Mouse (Mus musculus) spleen, adult 2 months (tissue): ENCODE data around the gene Zfp14. TPM values are rescaled to one million over a fixed set of nuclear protein-coding genes. Genes with fewer than 3 reads are reported as not detected.

Experiments
- DNase-seq, 2 experiments: peaks; one replicate each; pipeline versions ENCODE4 v3.0.0 to v3.0.0-alpha.2; 2012 to 2021; ENCODE audit warnings: low spot score in 2 of 2, low read depth in 1 of 2
- H3K27ac ChIP-seq: fragments of 200-500 bp; 2 replicates; pipeline ENCODE4 v1.5.1; 2012; ENCODE audit warnings: low read length, inconsistent platforms; ENCODE audit not compliant: insufficient read depth
- H3K27me3 ChIP-seq: fragments of 200-500 bp; 2 replicates; pipeline ENCODE4 v1.6.1; 2012; ENCODE audit warnings: mild to moderate bottlenecking, moderate library complexity, low read length, inconsistent platforms; ENCODE audit not compliant: control insufficient read depth, insufficient read depth
- H3K36me3 ChIP-seq: fragments of 200-500 bp; 2 replicates; pipeline ENCODE4 v1.6.1; 2012; ENCODE audit warnings: mild to moderate bottlenecking, low read length, inconsistent platforms; ENCODE audit not compliant: control insufficient read depth, insufficient read depth
- H3K4me1 ChIP-seq: fragments of 200-500 bp; 2 replicates; pipeline ENCODE4 v1.6.1; 2011; ENCODE audit warnings: inconsistent platforms; ENCODE audit not compliant: control insufficient read depth, insufficient read depth, insufficient read length
- H3K4me3 ChIP-seq: fragments of 200-500 bp; 2 replicates; pipeline ENCODE4 v1.5.1; 2011; ENCODE audit warnings: mild to moderate bottlenecking, inconsistent platforms; ENCODE audit not compliant: insufficient read depth, insufficient read length; ENCODE audit errors: extremely low read depth
- CTCF ChIP-seq: fragments of 200-500 bp; IDR thresholded peaks from 2 replicates; pipeline ENCODE4 v1.5.1; 2011; ENCODE audit warnings: mild to moderate bottlenecking, inconsistent platforms; ENCODE audit not compliant: insufficient read depth, insufficient read length, insufficient replicate concordance; ENCODE audit errors: extremely low read depth
- POLR2A ChIP-seq: fragments of 200-500 bp; IDR thresholded peaks from 2 replicates; pipeline ENCODE4 v1.6.1; 2011; ENCODE audit warnings: low read depth, low read length, inconsistent platforms
- WGBS: fragments of 180-500 bp; shearing (Covaris S2); methylation state at CpG from one replicate; pipeline ENCODE4 v1.1.7; 2018; 5-methylcytosine and 5-hydroxymethylcytosine counted together
- polyA plus RNA-seq: library from polyadenylated mRNA; depleted of rRNA; stranded (reverse); fragments of >200 nt; gene quantifications from 2 replicates; pipeline ENCODE4 v1.2.3, GENCODE M21; 2012; rRNA removed

Zfp14 gene
- polyA plus RNA-seq, 1 experiment, result 1.1 TPM

- H3K4me1 ChIP-seq, result no peaks in the 10 kb centered on the region; the same call in 1 of the 2 replicates
Measured at GRCm38 (mm10) chr7:29995134-29995533, 56.0 kb downstream of the Zfp14 start.

GRCm38 (mm10) chr7:29993340-29993739 lies 57.8 kb downstream of the Zfp14 start:
- WGBS, result 96% methylated on average over 9 of the region's 9 CpGs
- peaks cover 6% of the 10 kb centered on the region for H3K36me3 ChIP-seq
- H3K4me3 ChIP-seq, result no peak overlapping the region
- no peak overlapping the region for H3K27ac ChIP-seq
- H3K4me1 ChIP-seq, result no peaks in the 10 kb centered on the region; the same call in 1 of the 2 replicates
- TF ChIP-seq CTCF, result no peak
- TF ChIP-seq POLR2A, result no peak
- no peaks in the 10 kb centered on the region for H3K27me3 ChIP-seq
- no peak for DNase-seq

More at GRCm38 (mm10) chr7:29995134-29995533, 56.0 kb downstream of the Zfp14 start:
- WGBS, result 95% methylated on average over 8 of the region's 8 CpGs
- H3K27me3 ChIP-seq, result no peaks in the 10 kb centered on the region
- peaks cover 10% of the 10 kb centered on the region for H3K36me3 ChIP-seq
- H3K4me3 ChIP-seq, result no peak overlapping the region
- DNase-seq, result no peak
- H3K27ac ChIP-seq, result no peak overlapping the region
- TF ChIP-seq POLR2A (no peak), CTCF (no peak)

- no peak for TF ChIP-seq POLR2A
- TF ChIP-seq CTCF, result no peak
- DNase-seq, result no peak
- WGBS, result 97% methylated on average over 8 of the region's 8 CpGs
- no peaks in the 10 kb centered on the region; the same call in 1 of the 2 replicates for H3K4me1 ChIP-seq
- H3K36me3 ChIP-seq, result peaks cover 6% of the 10 kb centered on the region
- H3K27me3 ChIP-seq, result no peaks in the 10 kb centered on the region
- no peak overlapping the region for H3K4me3 ChIP-seq
- no peak overlapping the region for H3K27ac ChIP-seq
Measured at GRCm38 (mm10) chr7:29992698-29993097, 58.5 kb downstream of the Zfp14 start.

GRCm38 (mm10) chr7:29989031-29989430 lies 62.1 kb downstream of the Zfp14 start:
- peaks cover 6% of the 10 kb centered on the region for H3K36me3 ChIP-seq
- DNase-seq, result no peak
- no peaks in the 10 kb centered on the region for H3K27me3 ChIP-seq
- TF ChIP-seq CTCF, result no peak
- TF ChIP-seq POLR2A, result no peak
- H3K4me3 ChIP-seq, result no peak overlapping the region
- WGBS, result 93% methylated on average over 11 of the region's 11 CpGs
- H3K27ac ChIP-seq, result no peak overlapping the region
- H3K4me1 ChIP-seq, result no peaks in the 10 kb centered on the region; the same call in 1 of the 2 replicates

GRCm38 (mm10) chr7:29987551-29987950 lies 63.6 kb downstream of the Zfp14 start:
- TF ChIP-seq CTCF (no peak), POLR2A (no peak)
- Histone ChIP-seq H3K27ac (no peak overlapping the region), H3K27me3 (no peaks in the 10 kb centered on the region), H3K4me1 (no peaks in the 10 kb centered on the region; the same call in none of the 2 replicates), H3K36me3 (peaks cover 6% of the 10 kb centered on the region), H3K4me3 (no peak overlapping the region)
- DNase-seq, result no peak
- 98% methylated on average over 5 of the region's 5 CpGs for WGBS

Other genes with a start within 250 kb of the Zfp14 start
- gene Zfp790, start 235.3 kb downstream of the Zfp14 start, polyA plus RNA-seq, result 1.2 and 1.5 TPM in 2 replicates
- 0.37 and 0.39 TPM in 2 replicates for gene Zfp940, start 197.7 kb downstream of the Zfp14 start, polyA plus RNA-seq
- gene Zfp420, start 191.4 kb downstream of the Zfp14 start, polyA plus RNA-seq, result 0.99 and 1.2 TPM in 2 replicates
- gene Zfp27, start 144.8 kb downstream of the Zfp14 start, polyA plus RNA-seq, result 0.93 and 1.0 TPM in 2 replicates
- 0.31 and 0.35 TPM in 2 replicates for gene Zfp383, start 143.2 kb downstream of the Zfp14 start, polyA plus RNA-seq
- 4.0 and 6.0 TPM in 2 replicates for gene Zfp74, start 97.3 kb downstream of the Zfp14 start, polyA plus RNA-seq
- 3.0 and 3.1 TPM in 2 replicates for gene Zfp568, start 67.4 kb downstream of the Zfp14 start, polyA plus RNA-seq
- 0.40 and 0.81 TPM in 2 replicates for gene Zfp82, start 21.5 kb upstream of the Zfp14 start, polyA plus RNA-seq
- 0.16 TPM in 1 of 2 replicates, not detected in the other for gene Gm26920, start 39.0 kb upstream of the Zfp14 start, polyA plus RNA-seq
- gene Zfp566, start 39.1 kb upstream of the Zfp14 start, polyA plus RNA-seq, result 1.1 and 2.2 TPM in 2 replicates
- 9.3 and 11.3 TPM in 2 replicates for gene Zfp260, start 43.4 kb upstream of the Zfp14 start, polyA plus RNA-seq
- 0.92 and 1.9 TPM in 2 replicates for gene Zfp382, start 70.6 kb upstream of the Zfp14 start, polyA plus RNA-seq
- gene Zfp146, start 118.4 kb upstream of the Zfp14 start, polyA plus RNA-seq, result 7.3 and 8.8 TPM in 2 replicates
- gene Cox7a1, start 132.8 kb upstream of the Zfp14 start, polyA plus RNA-seq, result 0.43 and 0.52 TPM in 2 replicates
- gene Capns1, start 147.4 kb upstream of the Zfp14 start, polyA plus RNA-seq, result 414 and 469 TPM in 2 replicates
- 51.5 and 60.8 TPM in 2 replicates for gene Polr2i, start 180.6 kb upstream of the Zfp14 start, polyA plus RNA-seq
- 21.5 and 24.6 TPM in 2 replicates for gene Tbcb, start 180.9 kb upstream of the Zfp14 start, polyA plus RNA-seq
- 0.13 TPM in 1 of 2 replicates, not detected in the other for gene Ovol3, start 184.3 kb upstream of the Zfp14 start, polyA plus RNA-seq
- 0.14 and 0.18 TPM in 2 replicates for gene Thap8, start 228.7 kb upstream of the Zfp14 start, polyA plus RNA-seq
- gene Wdr62, start 229.0 kb upstream of the Zfp14 start, polyA plus RNA-seq, result 15.7 and 21.5 TPM in 2 replicates
- 10.0 and 13.2 TPM in 2 replicates for gene Clip3, start 240.3 kb upstream of the Zfp14 start, polyA plus RNA-seq